Mouse (Mus musculus): Measurements from ENCODE around the gene Sufu. TPM values are rescaled to one million over a fixed set of nuclear protein-coding genes. Genes with fewer than 3 reads are reported as not detected.

The Sufu gene
- total RNA-seq, 2 experiments from 2014 or later, result 4.6 to 5.1 TPM

GRCm38 (mm10) chr19:46506372-46506717 is 109.6 kb downstream of the Sufu start:
- intact Hi-C loops (cut with DNase I), result no loop called here
- no peak for DNase-seq

GRCm38 (mm10) chr19:46507181-46507581 is 110.5 kb downstream of the Sufu start:
- DNase-seq, result no peak
- intact Hi-C loops (cut with DNase I), result no loop called here

- intact Hi-C loops (cut with DNase I), result no loop called here
- no peak for DNase-seq
These were observed 111.1 kb downstream of the Sufu start for GRCm38 (mm10) chr19:46507806-46508205.

GRCm38 (mm10) chr19:46508738-46509137 is 112.0 kb downstream of the Sufu start:
- intact Hi-C loops (cut with DNase I), result no loop called here
- DNase-seq, result no peak

- intact Hi-C loops (cut with DNase I), result no loop called here
- no peak for DNase-seq
These were observed 112.5 kb downstream of the Sufu start for GRCm38 (mm10) chr19:46509202-46509601.

GRCm38 (mm10) chr19:46509736-46510135 is 113.0 kb downstream of the Sufu start:
- no peak for DNase-seq
- intact Hi-C loops (cut with DNase I), result no loop called here

- no peak for DNase-seq
- intact Hi-C loops (cut with DNase I), result no loop called here
These were observed 113.7 kb downstream of the Sufu start for GRCm38 (mm10) chr19:46510401-46510800.

- intact Hi-C loops (cut with DNase I), result no loop called here
- DNase-seq, result no peak
These were observed 114.1 kb downstream of the Sufu start for GRCm38 (mm10) chr19:46510824-46511223.

- DNase-seq, result no peak
- intact Hi-C loops (cut with DNase I), result no loop called here
These were observed 114.6 kb downstream of the Sufu start for GRCm38 (mm10) chr19:46511263-46511662.

GRCm38 (mm10) chr19:46514387-46514786 is 117.7 kb downstream of the Sufu start:
- no peak for DNase-seq

GRCm38 (mm10) chr19:46515287-46515821 is 118.7 kb downstream of the Sufu start:
- intact Hi-C loops (cut with DNase I), result no loop called here
- no peak for DNase-seq

More at GRCm38 (mm10) chr19:46514387-46514786, 117.7 kb downstream of the Sufu start:
- intact Hi-C loops (cut with DNase I), result no loop called here

GRCm38 (mm10) chr19:46516667-46517528 is 120.2 kb downstream of the Sufu start:
- DNase-seq, result no peak
- intact Hi-C loops (cut with DNase I), result no loop called here

- intact Hi-C loops (cut with DNase I), result no loop called here
- no peak for DNase-seq
These were observed 121.0 kb downstream of the Sufu start for GRCm38 (mm10) chr19:46517529-46518351.

GRCm38 (mm10) chr19:46518352-46518787 is 121.7 kb downstream of the Sufu start:
- intact Hi-C loops (cut with DNase I), result no loop called here
- DNase-seq, result no peak

GRCm38 (mm10) chr19:46518828-46519621 is 122.3 kb downstream of the Sufu start:
- intact Hi-C loops (cut with DNase I), result no loop called here
- DNase-seq, result no peak

- intact Hi-C loops (cut with DNase I), result no loop called here
- DNase-seq, result no peak
These were observed 125.0 kb downstream of the Sufu start for GRCm38 (mm10) chr19:46521698-46522097.

GRCm38 (mm10) chr19:46522433-46523044 is 125.8 kb downstream of the Sufu start:
- intact Hi-C loops (cut with DNase I), result no loop called here

GRCm38 (mm10) chr19:46523131-46523479 is 126.4 kb downstream of the Sufu start:
- intact Hi-C loops (cut with DNase I), result no loop called here
- no peak for DNase-seq

More at GRCm38 (mm10) chr19:46522433-46523044, 125.8 kb downstream of the Sufu start:
- DNase-seq, result no peak

- intact Hi-C loops (cut with DNase I), result no loop called here
- DNase-seq, result no peak
These were observed 126.9 kb downstream of the Sufu start for GRCm38 (mm10) chr19:46523480-46524151.

GRCm38 (mm10) chr19:46524152-46524544 is 127.5 kb downstream of the Sufu start:
- no peak for DNase-seq

More at GRCm38 (mm10) chr19:46524152-46524544, 127.5 kb downstream of the Sufu start:
- intact Hi-C loops (cut with DNase I), result no loop called here

Measured in gastrocnemius, postnatal 36 days (tissue).